In genomic region chr10:128091564-128092505, GRCm38 (mm10) we compare ENCODE assay signal across 7 mouse cellular contexts. TPM values are rescaled to one million over a fixed set of nuclear protein-coding genes. Genes with fewer than 3 reads are reported as not detected.
DNase-seq lines count a peak whose midpoint lies in the region; ATAC-seq and TF ChIP-seq lines count a peak whose summit lies in the region.

Baz2a (plus strand) TSS chr10:128091577.

- no peak for DNase-seq in Patski (ENCODE audit: low read depth, low spot score)
- DNase-seq in c-Kit-positive CD71-positive TER-119-positive erythroid progenitor cells, embryonic 14.5 days (ENCODE audit: low spot score), result peak; percentile 87
- peak; percentile 16 to 32 for DNase-seq in frontal cortex, postnatal 36 days (ENCODE audit: low spot score in 2 of 2)
- DNase-seq in layer of hippocampus, postnatal 36 days, result peak in 1 of 2 experiments; percentile 21
- peak; percentile 72 for DNase-seq in spleen, adult 12 weeks (ENCODE audit: low spot score)

- H3K4me1 ChIP-seq in hindbrain, embryonic 13.5 days (replicated peaks), result peaks cover 43% of the 10 kb centered on the region

- no peaks in the 10 kb centered on the region for H3K9me3 ChIP-seq in hindbrain, embryonic 13.5 days

- H3K27me3 ChIP-seq in Patski, result no peaks in the 10 kb centered on the region
- no peaks in the 10 kb centered on the region for H3K27me3 ChIP-seq in hindbrain, embryonic 13.5 days

- in situ Hi-C loops in Patski (cut with MboI; ENCODE audit: low pct_unique_long_range_greater_than_20kb), result no loop called here

- H3K9ac ChIP-seq in hindbrain, embryonic 13.5 days, result peak within 1 kb of the TSS; percentile 95

- H3K36me3 ChIP-seq in hindbrain, embryonic 13.5 days, result peaks cover 40% of the 10 kb centered on the region
- H3K36me3 ChIP-seq in macrophage (ENCODE audit: inconsistent target), result peaks cover 31% of the 10 kb centered on the region

- peak within 1 kb of the TSS; percentile 82 for H3K4me3 ChIP-seq in hindbrain, embryonic 13.5 days
- peak within 1 kb of the TSS; percentile 88 for H3K4me3 ChIP-seq in macrophage (ENCODE audit: inconsistent target)

- peak within 1 kb of the TSS; percentile 87 for H3K4me2 ChIP-seq in hindbrain, embryonic 13.5 days

- ATAC-seq in Patski, result peak; percentile 7
- ATAC-seq in hindbrain, embryonic 13.5 days (ENCODE audit: low FRiP score), result peak; percentile 19; the same call in 1 of the 2 replicates

- H3K79me2 ChIP-seq in macrophage (ENCODE audit: inconsistent target), result peaks cover 39% of the 10 kb centered on the region

- peak within 1 kb of the TSS; percentile 92 for H3K27ac ChIP-seq in hindbrain, embryonic 13.5 days
- peak within 1 kb of the TSS; percentile 89 for H3K27ac ChIP-seq in macrophage

- TF ChIP-seq CTCF in Patski (IDR thresholded peaks at IDR 0.05), result no peak

- CTCF ChIA-PET in Patski (lab: Charles Lee), result interaction anchor here (1.0 to 4.7 kb wide), 12 partner anchors 13 to 100 kb away, joined by 3 to 44 read pairs (median 6); no protein-coding TSS in a partner anchor

- WGBS in hindbrain, embryonic 13.5 days, result under 1% methylated on average over 20 of the region's 20 CpGs
- WGBS in macrophage (ENCODE audit: missing documents), result under 1% methylated on average over 20 of the region's 20 CpGs

- POLR2A ChIA-PET in Patski (lab: Charles Lee), result interaction anchor here (0.8 to 2.9 kb wide), 5 partner anchors 8 to 100 kb away, joined by 3 to 20 read pairs (median 4); partner anchors contain the start of gene Atp5b

RNA-seq across cellular contexts. Expression of gene Baz2a, which starts in this region (rescaled TPM):
- polyA plus RNA-seq in Patski (2021) (45.8 TPM), macrophage (2018) (20.2 to 33.8 TPM (median 31.2 TPM) in 3 replicates)
- polyA plus RNA-seq in hindbrain, embryonic 13.5 days (2015; fragmentation: Nextera tagmentation; extraction: Ambion mirVana), result 12.6 and 13.4 TPM in 2 replicates
- total RNA-seq in layer of hippocampus, postnatal 36 days (2021), result 10 to 100 TPM; 39.9 to 46.8 TPM
- total RNA-seq in macrophage (2018; cell fraction: chromatin; rRNA removed), result 100 to 1,000 TPM in 21 of 26 experiments, 10 to 100 TPM in 5; 64.2 to 241 (median 179) TPM
- 10 to 100 TPM; 23.9 to 57.1 (median 44.1) TPM for total RNA-seq in macrophage (2018; cell fraction: cytosol; rRNA removed)
- 100 to 1,000 TPM in 15 of 26 experiments, 10 to 100 TPM in 11; 54.2 to 152 (median 102) TPM for total RNA-seq in macrophage (2018; cell fraction: nucleus; rRNA removed)
